Mouse (Mus musculus) heart, embryonic 12.5 days (tissue): ENCODE measurements around the gene Ntn3. TPM values are rescaled to one million over a fixed set of nuclear protein-coding genes. Genes with fewer than 3 reads are reported as not detected.

Experiments
- ATAC-seq: fragments of 200-750 bp; cut with Nextera tagmentation; 2 replicates; pipeline ENCODE4 v1.8.0; 2017; ENCODE audit warnings: moderate TSS enrichment, moderate library complexity; ENCODE audit not compliant: insufficient number of reproducible peaks, low FRiP score
- H3K27ac ChIP-seq: fragments of 300-500 bp; sonication (generic); 2 replicates; pipeline ENCODE4 v1.5.1; 2016; ENCODE audit warnings: mild to moderate bottlenecking, moderate library complexity; ENCODE audit not compliant: poor library complexity, severe bottlenecking
- H3K27me3 ChIP-seq: fragments of 300-500 bp; sonication (generic); replicated peaks from 2 replicates; pipeline ENCODE4 v1.6.1; 2016; ENCODE audit warnings: mild to moderate bottlenecking, moderate library complexity
- H3K36me3 ChIP-seq: fragments of 300-500 bp; sonication (generic); 2 replicates; pipeline ENCODE4 v1.6.1; 2016; ENCODE audit warnings: mild to moderate bottlenecking, moderate library complexity
- H3K4me1 ChIP-seq: fragments of 300-500 bp; sonication (generic); replicated peaks from 2 replicates; pipeline ENCODE4 v1.6.1; 2016; ENCODE audit warnings: mild to moderate bottlenecking
- H3K4me2 ChIP-seq: fragments of 300-500 bp; sonication (generic); 2 replicates; pipeline ENCODE4 v1.6.1; 2016; ENCODE audit warnings: mild to moderate bottlenecking, moderate library complexity
- H3K4me3 ChIP-seq: fragments of 300-500 bp; sonication (generic); 2 replicates; pipeline ENCODE4 v1.5.1; 2016; ENCODE audit warnings: mild to moderate bottlenecking
- H3K9ac ChIP-seq: fragments of 300-500 bp; sonication (generic); 2 replicates; pipeline ENCODE4 v1.6.1; 2016; ENCODE audit warnings: mild to moderate bottlenecking, moderate library complexity
- H3K9me3 ChIP-seq: fragments of 300-500 bp; sonication (generic); replicated peaks from 2 replicates; pipeline ENCODE4 v1.6.1; 2016; ENCODE audit warnings: mild to moderate bottlenecking, moderate library complexity
- WGBS: fragments of 180-500 bp; shearing (Covaris S2); methylation state at CpG from one replicate; pipeline ENCODE4 v1.1.7; 2016; 5-methylcytosine and 5-hydroxymethylcytosine counted together
- microRNA-seq: library from miRNA; unstranded; fragments of <30 nt; microRNA quantifications from one replicate; pipeline ENCODE4, GENCODE M21; 2017
- polyA plus RNA-seq: library from polyadenylated mRNA; unstranded; fragments of >200 nt; fragmentation: Nextera tagmentation; extraction: Ambion mirVana; gene quantifications from 2 replicates; pipeline ENCODE4 v1.2.1, GENCODE M21; 2016

The Ntn3 gene
- polyA plus RNA-seq, 1 experiment from 2014 or later = 2.0 TPM

DNA sequence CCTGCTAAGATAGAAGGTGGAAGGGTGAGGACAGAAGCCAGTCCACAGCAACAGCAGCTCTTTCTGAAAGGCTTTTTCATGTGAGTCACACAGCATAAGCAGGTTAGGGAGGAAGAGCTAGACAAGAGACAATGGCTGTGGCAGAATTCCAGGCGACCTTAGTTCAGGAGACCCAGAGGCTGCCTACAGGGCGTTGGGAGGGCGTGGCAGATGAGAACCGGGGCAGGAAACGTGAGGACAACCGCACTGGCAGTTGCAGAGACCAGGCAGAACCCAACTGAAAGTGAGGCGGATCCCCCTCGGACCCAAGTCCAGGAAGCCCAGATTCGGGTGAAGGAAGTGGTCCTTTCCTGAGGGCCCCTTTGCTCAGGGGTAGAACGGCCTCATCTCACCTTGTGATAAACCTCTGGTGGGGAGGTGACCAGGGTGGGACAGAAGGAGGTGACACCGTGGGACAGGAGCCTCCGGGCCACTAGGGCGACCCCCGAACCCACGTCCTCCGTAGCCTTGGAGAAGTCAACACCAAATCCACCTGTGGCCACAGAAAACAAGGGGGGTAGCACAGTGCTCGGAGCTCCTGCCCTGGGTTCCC is 46.7 kb downstream of the Ntn3 start:
- Histone ChIP-seq H3K27ac (peak overlapping the region; percentile 91; the same call in 1 of the 2 replicates), H3K9me3 (no peaks in the 10 kb centered on the region), H3K36me3 (peaks cover 32% of the 10 kb centered on the region), H3K9ac (peak overlapping the region; percentile 90), H3K4me3 (peak overlapping the region; percentile 95), H3K4me1 (peaks cover 31% of the 10 kb centered on the region), H3K27me3 (no peaks in the 10 kb centered on the region), H3K4me2 (peak overlapping the region; percentile 100)
- WGBS = 12% methylated on average over 17 of the region's 17 CpGs
- ATAC-seq = no peak; the same call in none of the 2 replicates

DNA sequence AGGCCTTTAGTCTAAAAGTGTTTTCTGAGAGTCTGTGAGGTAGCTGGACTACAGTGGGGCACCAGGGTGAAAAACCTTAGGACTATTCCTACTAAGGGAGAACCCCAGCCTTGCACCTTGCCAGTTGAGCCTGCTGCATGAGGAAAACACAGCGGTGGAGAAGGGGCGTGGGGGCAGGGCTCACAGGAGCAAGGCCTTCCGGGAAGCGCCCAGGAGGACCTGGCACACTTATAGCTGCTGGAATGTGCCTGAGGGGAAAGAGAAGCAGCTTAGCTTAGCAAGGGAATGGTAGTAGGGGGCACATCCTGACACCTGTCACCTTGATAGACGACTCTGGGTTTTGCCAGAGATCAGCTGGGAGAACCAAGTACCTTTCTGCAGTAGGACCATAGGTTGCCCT is 47.9 kb downstream of the Ntn3 start:
- no peak overlapping the region for H3K4me3 ChIP-seq
- peaks cover 29% of the 10 kb centered on the region for H3K36me3 ChIP-seq
- no peak overlapping the region for H3K4me2 ChIP-seq
- H3K9me3 ChIP-seq = no peaks in the 10 kb centered on the region
- H3K27ac ChIP-seq = no peak overlapping the region
- ATAC-seq = no peak
- H3K9ac ChIP-seq = no peak overlapping the region
- peaks cover 25% of the 10 kb centered on the region for H3K4me1 ChIP-seq
- 71% methylated on average over 5 of the region's 5 CpGs for WGBS
- no peaks in the 10 kb centered on the region for H3K27me3 ChIP-seq

DNA sequence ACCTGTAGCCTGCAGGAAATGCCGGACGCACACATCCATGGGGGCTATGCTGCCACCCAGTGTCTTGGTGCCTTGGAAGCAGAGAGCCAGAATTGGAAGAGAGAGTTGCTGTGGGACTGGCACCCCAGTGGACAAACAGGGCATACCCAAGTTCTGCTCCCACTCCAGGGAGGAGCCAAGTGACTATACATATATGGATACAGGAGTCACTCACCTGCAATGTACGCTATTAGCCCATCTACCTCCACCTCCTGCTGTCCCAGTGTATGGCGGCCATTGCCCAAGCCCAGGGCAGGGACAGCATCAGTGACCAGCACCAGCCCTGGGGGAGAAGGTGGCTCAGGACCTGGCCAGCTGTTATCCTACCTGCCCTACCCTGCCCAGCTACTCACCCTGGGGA is 51.8 kb downstream of the Ntn3 start:
- no peaks in the 10 kb centered on the region for H3K27me3 ChIP-seq
- 92% methylated on average over 4 of the region's 4 CpGs for WGBS
- H3K4me1 ChIP-seq = peaks cover 5% of the 10 kb centered on the region
- H3K9me3 ChIP-seq = no peaks in the 10 kb centered on the region
- H3K36me3 ChIP-seq = peaks cover 32% of the 10 kb centered on the region; the same call in 1 of the 2 replicates
- no peak overlapping the region for H3K9ac ChIP-seq
- H3K27ac ChIP-seq = no peak overlapping the region
- no peak overlapping the region for H3K4me2 ChIP-seq
- H3K4me3 ChIP-seq = no peak overlapping the region
- no peak for ATAC-seq

DNA sequence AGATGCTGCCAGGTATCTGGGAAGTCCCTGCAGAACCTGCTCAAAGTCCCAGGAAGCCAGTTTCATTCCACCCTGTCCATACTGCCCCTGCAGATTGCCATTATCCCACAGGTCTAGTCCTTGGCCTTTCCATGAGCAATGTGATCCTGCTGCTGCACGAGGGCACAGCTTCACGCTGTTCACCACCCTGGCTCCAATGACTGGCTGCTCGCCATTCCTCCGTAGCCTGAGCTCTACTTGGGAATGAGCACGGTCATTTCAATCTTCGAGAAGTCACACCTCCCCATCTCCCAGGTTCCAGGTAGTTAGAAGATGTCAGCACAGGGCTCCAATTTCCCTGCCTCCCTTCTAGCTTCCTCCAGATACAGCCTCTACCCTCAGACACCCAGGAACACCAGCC is 52.2 kb downstream of the Ntn3 start:
- H3K9ac ChIP-seq = no peak overlapping the region
- no peak for ATAC-seq
- WGBS = 82% methylated on average over 6 of the region's 6 CpGs

DNA sequence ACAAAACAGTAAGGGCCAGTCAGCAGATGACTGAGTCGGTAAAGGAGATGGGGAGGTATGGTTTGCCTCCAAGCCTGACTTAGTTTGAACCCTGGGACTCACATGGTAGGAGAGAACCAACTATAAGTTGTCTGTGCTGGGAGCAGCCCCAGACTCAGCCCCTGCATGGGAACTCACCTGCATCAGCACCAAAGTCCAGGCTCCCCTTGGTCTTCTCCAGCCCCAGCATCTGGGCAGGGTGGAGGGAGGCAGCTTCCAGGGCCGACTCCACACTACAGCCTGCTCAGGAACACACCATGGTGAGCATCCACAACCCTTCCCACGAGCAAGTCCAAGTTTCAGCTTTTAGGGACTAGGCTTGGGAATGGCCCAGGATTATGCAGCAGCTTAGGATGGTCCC is 52.9 kb downstream of the Ntn3 start:
- Histone ChIP-seq H3K9ac (no peak overlapping the region), H3K4me2 (no peak overlapping the region)
- no peak for ATAC-seq

More for the DNA sequence above, 52.2 kb downstream of the Ntn3 start:
- Histone ChIP-seq H3K36me3 (peaks cover 32% of the 10 kb centered on the region; the same call in 1 of the 2 replicates), H3K27me3 (no peaks in the 10 kb centered on the region), H3K4me3 (no peak overlapping the region), H3K4me2 (no peak overlapping the region), H3K9me3 (no peaks in the 10 kb centered on the region), H3K27ac (no peak overlapping the region), H3K4me1 (peaks cover 7% of the 10 kb centered on the region)

DNA sequence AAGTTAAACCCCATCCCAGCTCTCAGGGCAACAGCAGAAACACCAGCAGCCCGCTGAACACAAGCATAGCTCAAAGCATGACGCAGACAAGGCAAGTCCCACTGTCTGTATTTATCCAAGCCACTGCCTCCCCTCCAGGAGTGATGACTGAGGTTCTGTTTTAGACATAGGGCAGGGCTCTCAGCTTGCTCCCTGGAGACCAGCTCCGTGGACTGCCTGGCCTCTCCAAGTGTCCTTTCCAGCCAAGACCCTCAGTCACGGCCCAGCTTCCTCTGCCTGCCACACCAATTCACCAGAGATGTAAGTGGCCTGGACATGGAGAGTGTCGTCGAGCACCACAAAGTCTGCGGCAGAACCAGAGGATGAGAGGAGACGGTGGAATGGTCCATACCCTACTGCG is 53.6 kb downstream of the Ntn3 start:
- peaks cover 32% of the 10 kb centered on the region; the same call in 1 of the 2 replicates for H3K36me3 ChIP-seq
- 87% methylated on average over 9 of the region's 9 CpGs for WGBS

More for the DNA sequence above, 52.9 kb downstream of the Ntn3 start:
- no peaks in the 10 kb centered on the region for H3K9me3 ChIP-seq
- H3K36me3 ChIP-seq = peaks cover 32% of the 10 kb centered on the region; the same call in 1 of the 2 replicates
- no peaks in the 10 kb centered on the region for H3K27me3 ChIP-seq
- 82% methylated on average over 3 of the region's 3 CpGs for WGBS
- H3K4me3 ChIP-seq = no peak overlapping the region
- H3K27ac ChIP-seq = no peak overlapping the region
- peaks cover 10% of the 10 kb centered on the region for H3K4me1 ChIP-seq

DNA sequence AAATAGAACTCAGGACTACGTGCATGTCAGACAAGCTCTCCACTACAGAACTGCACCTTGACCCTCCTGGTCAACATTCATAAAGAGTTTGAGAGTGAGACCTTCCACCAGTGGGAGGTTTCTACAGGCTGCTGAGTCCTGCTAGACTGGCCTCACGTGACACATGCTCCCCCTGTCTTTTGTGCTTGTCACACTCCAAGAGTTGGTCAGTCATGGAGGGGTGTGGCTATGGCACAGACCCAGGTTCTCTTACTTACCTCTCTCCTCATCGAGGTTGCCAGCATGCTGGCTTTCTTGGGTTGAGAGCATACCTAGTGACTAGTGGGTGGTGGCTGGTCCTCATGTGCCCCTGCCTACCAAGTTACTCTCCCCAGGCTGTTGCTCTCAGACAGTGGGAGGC is 54.9 kb downstream of the Ntn3 start:
- Histone ChIP-seq H3K4me2 (no peak overlapping the region), H3K4me1 (peaks cover 10% of the 10 kb centered on the region), H3K4me3 (no peak overlapping the region), H3K9ac (no peak overlapping the region), H3K27me3 (no peaks in the 10 kb centered on the region), H3K36me3 (peaks cover 32% of the 10 kb centered on the region; the same call in 1 of the 2 replicates), H3K27ac (no peak overlapping the region), H3K9me3 (no peaks in the 10 kb centered on the region)
- 63% methylated on average over 3 of the region's 3 CpGs for WGBS
- ATAC-seq = no peak

More for the DNA sequence above, 53.6 kb downstream of the Ntn3 start:
- Histone ChIP-seq H3K4me2 (no peak overlapping the region), H3K9me3 (no peaks in the 10 kb centered on the region), H3K27me3 (no peaks in the 10 kb centered on the region), H3K4me3 (no peak overlapping the region), H3K4me1 (peaks cover 10% of the 10 kb centered on the region), H3K9ac (no peak overlapping the region), H3K27ac (no peak overlapping the region)
- ATAC-seq = no peak

Small RNA genes lying within 50 kb of the gene (microRNA-seq; reads per million reads assigned to microRNA genes)
- gene Mir5134 = 2.1 reads per million
- gene Mir6965 = 1.2 reads per million

Other genes with a start within 250 kb of the Ntn3 start
- gene Prss30, start 229.0 kb downstream of the Ntn3 start, polyA plus RNA-seq = not detected in 2 replicates
- gene Prss22, start 211.4 kb downstream of the Ntn3 start, polyA plus RNA-seq = 0.29 TPM in 1 of 2 replicates, not detected in the other
- 0.35 and 0.41 TPM in 2 replicates for gene Prss27, start 171.4 kb downstream of the Ntn3 start, polyA plus RNA-seq
- gene Kctd5, start 136.0 kb downstream of the Ntn3 start, polyA plus RNA-seq = 49.0 and 49.2 TPM in 2 replicates
- gene Pdpk1, start 58.6 kb downstream of the Ntn3 start, polyA plus RNA-seq = 46.9 and 48.6 TPM in 2 replicates
- gene Amdhd2, start 45.8 kb downstream of the Ntn3 start, polyA plus RNA-seq = 28.1 and 28.8 TPM in 2 replicates
- 534 and 535 TPM in 2 replicates for gene Atp6v0c, start 39.8 kb downstream of the Ntn3 start, polyA plus RNA-seq
- 5.1 and 5.3 TPM in 2 replicates for gene Tbc1d24, start 4.0 kb downstream of the Ntn3 start, polyA plus RNA-seq
- gene Tedc2, start 11.3 kb upstream of the Ntn3 start, polyA plus RNA-seq = 6.0 and 7.5 TPM in 2 replicates
- gene Ccnf, start 42.0 kb upstream of the Ntn3 start, polyA plus RNA-seq = 49.4 and 55.8 TPM in 2 replicates
- gene Abca17, start 141.5 kb upstream of the Ntn3 start, polyA plus RNA-seq = not detected in 2 replicates
- 9.4 and 9.7 TPM in 2 replicates for gene Abca3, start 142.4 kb upstream of the Ntn3 start, polyA plus RNA-seq
- 246 and 247 TPM in 2 replicates for gene Rnps1, start 205.0 kb upstream of the Ntn3 start, polyA plus RNA-seq
- 209 and 215 TPM in 2 replicates for gene Eci1, start 217.1 kb upstream of the Ntn3 start, polyA plus RNA-seq
- gene Dnase1l2, start 233.6 kb upstream of the Ntn3 start, polyA plus RNA-seq = 2.3 and 2.4 TPM in 2 replicates